Mouse (Mus musculus): ENCODE data around the gene Dydc2.

DNA sequence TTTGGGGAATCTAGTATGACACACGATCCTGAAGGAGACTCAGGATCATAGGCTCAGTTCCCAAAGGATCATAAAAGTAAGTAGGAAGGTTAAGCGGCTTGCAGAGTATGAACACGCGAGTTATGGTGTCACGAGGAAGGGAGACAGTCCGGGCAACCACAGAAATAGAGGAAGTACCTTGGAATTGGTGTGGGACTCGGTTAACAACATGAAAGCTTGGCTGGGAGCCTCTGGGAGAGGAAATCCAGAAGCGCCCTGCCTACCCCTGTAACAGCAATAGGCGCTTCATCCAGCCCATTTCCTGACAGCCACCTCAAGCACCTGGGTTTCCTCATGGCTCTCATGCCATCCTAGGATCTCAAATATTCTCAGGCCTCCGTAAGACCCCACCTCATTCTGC, 62.7 kb downstream of the Dydc2 start:
- TF ChIP-seq ZNF384 (IDR thresholded peaks at IDR 0.05; ENCODE audit: low read depth, low read length) (no peak), ZC3H11A (IDR thresholded peaks at IDR 0.05; ENCODE audit: borderline replicate concordance, low read depth, low read length) (no peak)
